Mouse (Mus musculus) olfactory bulb, adult 2 months (tissue): Measurements from ENCODE around the gene Prss50.

ENCODE experiments used
- CTCF ChIP-seq: fragments of 200-500 bp; IDR thresholded peaks from 2 replicates; pipeline ENCODE4 v1.5.1; 2012; ENCODE audit warnings: low read depth, mild to moderate bottlenecking, low read length, moderate library complexity; ENCODE audit not compliant: insufficient read depth
- POLR2A ChIP-seq: fragments of 200-500 bp; IDR thresholded peaks from 2 replicates; pipeline ENCODE4 v1.6.1; 2012; ENCODE audit warnings: mild to moderate bottlenecking, low read depth, low read length, moderate library complexity; ENCODE audit not compliant: insufficient read depth

DNA sequence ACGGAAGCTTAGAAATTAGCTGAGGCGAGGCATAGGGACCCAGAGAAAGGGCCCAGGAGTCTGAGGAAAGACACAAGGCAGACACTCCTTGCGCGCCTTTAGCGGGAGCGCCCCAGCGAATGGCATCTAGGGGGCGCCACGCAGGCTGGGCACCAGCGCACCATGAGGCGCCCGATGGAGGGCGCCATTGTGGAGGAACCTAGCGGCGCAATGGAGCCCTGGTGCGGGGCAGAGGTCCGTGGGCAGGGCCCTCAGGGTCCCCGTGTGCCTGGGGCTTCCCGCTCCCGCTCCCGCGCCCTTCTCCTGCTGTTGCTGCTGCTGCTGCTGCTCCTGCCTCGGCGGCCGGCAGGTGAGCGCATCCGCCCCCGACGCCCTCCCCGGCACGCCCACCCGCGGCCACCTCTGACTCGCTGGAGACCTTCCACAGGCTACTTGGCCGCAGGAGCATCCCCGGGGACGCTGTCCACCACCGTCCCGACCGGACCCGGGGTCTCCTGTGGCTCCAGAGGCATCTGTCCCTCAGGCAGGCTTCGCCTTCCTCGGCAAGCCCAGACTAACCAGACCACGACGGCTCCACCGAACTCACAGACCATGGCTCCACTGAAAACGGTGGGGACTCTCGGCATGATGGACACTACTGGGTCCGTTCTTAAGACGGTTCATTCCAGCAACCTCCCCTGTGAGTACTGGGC is at the start of gene Prss50:
- TF ChIP-seq POLR2A (no peak), CTCF (no peak)
